Mouse (Mus musculus) kidney, embryonic 16.5 days (tissue): ENCODE results near the gene Mfap5. TPM values are rescaled to one million over a fixed set of nuclear protein-coding genes. Genes with fewer than 3 reads are reported as not detected.

Source experiments
- ATAC-seq: fragments of 200-750 bp; cut with Nextera tagmentation; 2 replicates; pipeline ENCODE4 v1.8.0; 2017; ENCODE audit warnings: moderate TSS enrichment; ENCODE audit not compliant: low FRiP score, low TSS enrichment
- H3K27ac ChIP-seq: fragments of 300-500 bp; sonication (generic); 2 replicates; pipeline ENCODE4 v1.5.1; 2014; ENCODE audit warnings: low read length
- H3K27me3 ChIP-seq: fragments of 300-500 bp; sonication (generic); 2 replicates; pipeline ENCODE4 v1.6.1; 2014; ENCODE audit warnings: low read length, control low read depth, mixed read lengths; ENCODE audit not compliant: insufficient read depth
- H3K36me3 ChIP-seq: fragments of 300-500 bp; sonication (generic); 2 replicates; pipeline ENCODE4 v1.6.1; 2014; ENCODE audit warnings: low read length, control low read depth, mixed read lengths; ENCODE audit not compliant: insufficient read depth
- H3K4me1 ChIP-seq: fragments of 300-500 bp; sonication (generic); 2 replicates; pipeline ENCODE4 v1.6.1; 2014; ENCODE audit warnings: low read length, control low read depth, mixed read lengths; ENCODE audit not compliant: insufficient read depth
- H3K4me2 ChIP-seq: fragments of 300-500 bp; sonication (generic); replicated peaks from 2 replicates; pipeline ENCODE4 v1.6.1; 2014; ENCODE audit warnings: low read depth, low read length
- H3K4me3 ChIP-seq: fragments of 300-500 bp; sonication (generic); 2 replicates; pipeline ENCODE4 v1.5.1; 2014; ENCODE audit warnings: mild to moderate bottlenecking, low read length
- H3K9ac ChIP-seq: fragments of 300-500 bp; sonication (generic); replicated peaks from 2 replicates; pipeline ENCODE4 v1.6.1; 2014; ENCODE audit warnings: low read length
- H3K9me3 ChIP-seq: fragments of 300-500 bp; sonication (generic); 2 replicates; pipeline ENCODE4 v1.6.1; 2016; ENCODE audit warnings: low read length, control low read depth
- WGBS: fragments of 180-500 bp; shearing (Covaris S2); extraction: QIAGEN DNeasy Blood & Tissue Kit; methylation state at CpG from one replicate; pipeline ENCODE4 v1.1.7; 2014; 5-methylcytosine and 5-hydroxymethylcytosine counted together
- polyA plus RNA-seq: library from polyadenylated mRNA; unstranded; fragments of >200 nt; fragmentation: Nextera tagmentation; extraction: Ambion mirVana; gene quantifications from 2 replicates; pipeline ENCODE4 v1.2.1, GENCODE M21; 2015

The Mfap5 gene
- polyA plus RNA-seq, 1 experiment from 2014 or later: 28.0 TPM

- 64% methylated on average over 6 of the region's 6 CpGs for WGBS
- Histone ChIP-seq H3K27ac (no peak overlapping the region), H3K36me3 (no peaks in the 10 kb centered on the region), H3K4me3 (no peak overlapping the region), H3K9ac (no peak overlapping the region), H3K9me3 (no peaks in the 10 kb centered on the region), H3K27me3 (peaks cover 4% of the 10 kb centered on the region; the same call in 1 of the 2 replicates), H3K4me1 (no peaks in the 10 kb centered on the region; the same call in 1 of the 2 replicates), H3K4me2 (no peak overlapping the region)
- no peak for ATAC-seq
Measured at GRCm38 (mm10) chr6:122554102-122554501, 48.5 kb downstream of the Mfap5 start.

- 32% methylated on average over 7 of the region's 7 CpGs for WGBS
- Histone ChIP-seq H3K27me3 (peaks cover 4% of the 10 kb centered on the region; the same call in 1 of the 2 replicates), H3K27ac (no peak overlapping the region), H3K4me1 (no peaks in the 10 kb centered on the region; the same call in 1 of the 2 replicates), H3K36me3 (no peaks in the 10 kb centered on the region), H3K9ac (0 out of 2 replicates have a peak overlapping the region, but pooled peaks have one; percentile 16), H3K4me2 (no peak overlapping the region), H3K4me3 (no peak overlapping the region), H3K9me3 (no peaks in the 10 kb centered on the region)
- no peak for ATAC-seq
Measured at GRCm38 (mm10) chr6:122555266-122555665, 49.6 kb downstream of the Mfap5 start.

DNA sequence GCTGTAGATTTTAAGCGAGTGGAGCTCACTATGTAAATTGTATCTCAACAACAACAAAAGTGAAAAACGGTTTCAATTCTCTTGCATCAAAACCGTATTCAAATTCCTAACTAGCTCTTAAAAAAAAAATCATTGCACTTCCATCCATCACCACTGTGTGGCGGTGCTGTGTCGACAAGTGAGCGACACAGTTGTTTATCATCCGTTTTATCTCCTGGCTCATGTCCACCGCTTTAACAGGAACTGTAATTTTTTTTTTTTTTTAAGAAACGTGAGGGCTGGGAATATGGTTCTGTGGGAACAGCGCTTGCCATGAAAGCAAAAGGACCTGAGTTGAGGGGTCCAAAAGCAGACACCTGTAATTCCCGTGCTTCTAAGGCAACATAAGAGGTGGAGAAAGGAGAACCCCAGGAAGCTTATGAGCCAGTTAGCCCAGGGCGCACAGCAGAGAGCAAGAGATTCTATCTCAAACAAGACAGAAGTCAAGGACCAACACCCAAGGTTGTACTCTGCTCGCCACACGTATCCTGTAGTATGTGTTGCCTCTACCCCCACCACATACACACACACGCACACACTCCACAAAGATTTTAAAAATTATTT is 51.4 kb downstream of the Mfap5 start:
- no peak overlapping the region for H3K9ac ChIP-seq
- H3K4me2 ChIP-seq: peak overlapping the region; percentile 11

GRCm38 (mm10) chr6:122560427-122560826 is 54.8 kb downstream of the Mfap5 start:
- no peaks in the 10 kb centered on the region for H3K9me3 ChIP-seq
- H3K27me3 ChIP-seq: peaks cover 7% of the 10 kb centered on the region; the same call in 1 of the 2 replicates
- H3K4me2 ChIP-seq: peak overlapping the region; percentile 37
- no peaks in the 10 kb centered on the region for H3K36me3 ChIP-seq
- no peak overlapping the region for H3K9ac ChIP-seq
- peak; percentile 32; the same call in 1 of the 2 replicates for ATAC-seq
- no peak overlapping the region for H3K27ac ChIP-seq
- peak overlapping the region; percentile 15; the same call in 1 of the 2 replicates for H3K4me3 ChIP-seq
- WGBS: 10% methylated on average over 17 of the region's 17 CpGs
- no peaks in the 10 kb centered on the region for H3K4me1 ChIP-seq

More for the DNA sequence above, 51.4 kb downstream of the Mfap5 start:
- Histone ChIP-seq H3K36me3 (no peaks in the 10 kb centered on the region), H3K27ac (no peak overlapping the region), H3K27me3 (peaks cover 7% of the 10 kb centered on the region; the same call in 1 of the 2 replicates), H3K4me3 (no peak overlapping the region), H3K4me1 (no peaks in the 10 kb centered on the region; the same call in 1 of the 2 replicates), H3K9me3 (no peaks in the 10 kb centered on the region)
- ATAC-seq: no peak
- 23% methylated on average over 15 of the region's 15 CpGs for WGBS

- Histone ChIP-seq H3K36me3 (no peaks in the 10 kb centered on the region), H3K4me1 (no peaks in the 10 kb centered on the region), H3K4me2 (no peak overlapping the region), H3K9ac (no peak overlapping the region), H3K9me3 (no peaks in the 10 kb centered on the region), H3K4me3 (no peak overlapping the region), H3K27ac (no peak overlapping the region), H3K27me3 (peaks cover 6% of the 10 kb centered on the region; the same call in 1 of the 2 replicates)
- 0 out of 2 replicates have a peak, but pooled peaks have one; percentile 7 for ATAC-seq
- WGBS: 83% methylated on average over 20 of the region's 20 CpGs
Measured at GRCm38 (mm10) chr6:122561005-122561404, 55.4 kb downstream of the Mfap5 start.

DNA sequence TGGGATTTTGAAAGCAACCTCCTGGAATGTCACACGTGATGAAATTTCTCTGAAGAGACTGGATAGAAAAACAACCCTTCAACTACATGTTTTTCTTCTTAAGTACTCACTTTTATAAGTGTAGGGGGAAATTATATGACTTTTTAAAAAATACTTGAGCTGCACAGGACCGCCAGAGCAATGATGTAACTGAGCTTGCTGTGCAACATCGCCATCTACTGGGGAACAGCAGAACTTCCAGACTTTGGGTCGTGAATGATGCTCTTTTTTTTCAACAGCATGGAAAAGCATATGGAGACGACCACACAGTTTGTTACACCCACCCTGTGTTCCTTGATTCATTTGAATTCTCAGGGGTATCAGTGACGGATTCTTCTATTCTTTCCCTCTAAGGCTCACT is 56.8 kb downstream of the Mfap5 start:
- Histone ChIP-seq H3K36me3 (no peaks in the 10 kb centered on the region), H3K9ac (no peak overlapping the region), H3K4me1 (no peaks in the 10 kb centered on the region), H3K27me3 (peaks cover 3% of the 10 kb centered on the region; the same call in 1 of the 2 replicates), H3K4me3 (no peak overlapping the region), H3K4me2 (no peak overlapping the region), H3K9me3 (no peaks in the 10 kb centered on the region), H3K27ac (no peak overlapping the region)
- no peak for ATAC-seq
- 5% methylated on average over 6 of the region's 6 CpGs for WGBS

- H3K27me3 ChIP-seq: peaks cover 3% of the 10 kb centered on the region; the same call in 1 of the 2 replicates
- no peak overlapping the region for H3K27ac ChIP-seq
- H3K4me2 ChIP-seq: no peak overlapping the region
- H3K36me3 ChIP-seq: no peaks in the 10 kb centered on the region
- ATAC-seq: no peak
- no peak overlapping the region for H3K4me3 ChIP-seq
- no peaks in the 10 kb centered on the region for H3K9me3 ChIP-seq
- 89% methylated on average over 9 of the region's 9 CpGs for WGBS
- H3K9ac ChIP-seq: no peak overlapping the region
- no peaks in the 10 kb centered on the region for H3K4me1 ChIP-seq
Measured at GRCm38 (mm10) chr6:122565070-122565784, 59.6 kb downstream of the Mfap5 start.

GRCm38 (mm10) chr6:122569113-122569512 is 63.5 kb downstream of the Mfap5 start:
- H3K27ac ChIP-seq: no peak overlapping the region
- no peaks in the 10 kb centered on the region for H3K36me3 ChIP-seq
- 71% methylated on average over 5 of the region's 5 CpGs for WGBS
- no peak overlapping the region for H3K9ac ChIP-seq
- ATAC-seq: no peak
- H3K27me3 ChIP-seq: no peaks in the 10 kb centered on the region
- H3K9me3 ChIP-seq: no peaks in the 10 kb centered on the region
- no peak overlapping the region for H3K4me2 ChIP-seq
- no peaks in the 10 kb centered on the region for H3K4me1 ChIP-seq
- H3K4me3 ChIP-seq: no peak overlapping the region

GRCm38 (mm10) chr6:122569762-122570161 is 64.1 kb downstream of the Mfap5 start:
- Histone ChIP-seq H3K4me1 (no peaks in the 10 kb centered on the region), H3K27ac (no peak overlapping the region), H3K9ac (no peak overlapping the region), H3K9me3 (no peaks in the 10 kb centered on the region), H3K4me2 (no peak overlapping the region), H3K36me3 (no peaks in the 10 kb centered on the region), H3K4me3 (no peak overlapping the region), H3K27me3 (no peaks in the 10 kb centered on the region)
- ATAC-seq: no peak
- WGBS: 20% methylated on average over 1 of the region's 1 CpGs
